Mouse (Mus musculus) cortical plate, adult 2 months (tissue): Measurements from ENCODE around the gene Mrpl34. TPM values are rescaled to one million over a fixed set of nuclear protein-coding genes. Genes with fewer than 3 reads are reported as not detected.

Source experiments
- H3K27ac ChIP-seq: fragments of 200-500 bp; 2 replicates; pipeline ENCODE4 v1.5.1; 2012; ENCODE audit warnings: low read length, control low read depth, inconsistent platforms; ENCODE audit not compliant: insufficient read depth
- H3K4me1 ChIP-seq: fragments of 200-500 bp; 2 replicates; pipeline ENCODE4 v1.6.1; 2011; ENCODE audit warnings: low read length; ENCODE audit not compliant: control insufficient read depth, insufficient read depth
- H3K4me3 ChIP-seq: fragments of 200-500 bp; 2 replicates; pipeline ENCODE4 v1.5.1; 2011; ENCODE audit warnings: mild to moderate bottlenecking, low read length, control low read depth; ENCODE audit not compliant: insufficient read depth
- CTCF ChIP-seq: fragments of 200-500 bp; IDR thresholded peaks from 2 replicates; pipeline ENCODE4 v1.5.1; 2011; ENCODE audit warnings: mild to moderate bottlenecking, control low read depth, low read length; ENCODE audit not compliant: insufficient read depth; ENCODE audit errors: extremely low read depth
- POLR2A ChIP-seq: fragments of 200-500 bp; IDR thresholded peaks from 2 replicates; pipeline ENCODE4 v1.6.1; 2011; ENCODE audit warnings: mild to moderate bottlenecking, low read length, control low read depth; ENCODE audit not compliant: insufficient read depth; ENCODE audit errors: extremely low read depth
- polyA plus RNA-seq: library from polyadenylated mRNA; depleted of rRNA; stranded (reverse); fragments of >200 nt; gene quantifications from 2 replicates; pipeline ENCODE4 v1.2.3, GENCODE M21; 2012

Gene Mrpl34
- polyA plus RNA-seq, 1 experiment, result 47.8 TPM

- no peak overlapping the region for H3K27ac ChIP-seq
- H3K4me3 ChIP-seq, result no peak overlapping the region
- no peak for TF ChIP-seq POLR2A
- TF ChIP-seq CTCF, result no peak
- H3K4me1 ChIP-seq, result peaks cover 2% of the 10 kb centered on the region; the same call in 1 of the 2 replicates
These were observed 7.9 kb upstream of the Mrpl34 start for GRCm38 (mm10) chr8:71456906-71457305.

- peaks cover 5% of the 10 kb centered on the region for H3K4me1 ChIP-seq
- TF ChIP-seq CTCF, result no peak
- TF ChIP-seq POLR2A, result no peak
- H3K27ac ChIP-seq, result no peak overlapping the region
- H3K4me3 ChIP-seq, result no peak overlapping the region
These were observed 7.0 kb upstream of the Mrpl34 start for GRCm38 (mm10) chr8:71457659-71458270.

GRCm38 (mm10) chr8:71460716-71461115 is 4.0 kb upstream of the Mrpl34 start:
- Histone ChIP-seq H3K4me3 (no peak overlapping the region), H3K27ac (no peak overlapping the region), H3K4me1 (peaks cover 7% of the 10 kb centered on the region)
- TF ChIP-seq CTCF (no peak), POLR2A (no peak)

GRCm38 (mm10) chr8:71461152-71461840 is 3.5 kb upstream of the Mrpl34 start:
- TF ChIP-seq POLR2A (no peak), CTCF (no peak)
- Histone ChIP-seq H3K4me3 (no peak overlapping the region; the same call in 1 of the 2 replicates), H3K27ac (no peak overlapping the region), H3K4me1 (peaks cover 7% of the 10 kb centered on the region)

GRCm38 (mm10) chr8:71462191-71462590 is 2.6 kb upstream of the Mrpl34 start:
- Histone ChIP-seq H3K4me1 (peaks cover 7% of the 10 kb centered on the region), H3K4me3 (peak overlapping the region; percentile 62), H3K27ac (no peak overlapping the region)
- TF ChIP-seq POLR2A (no peak), CTCF (no peak)

GRCm38 (mm10) chr8:71462786-71463185 is 2.0 kb upstream of the Mrpl34 start:
- Histone ChIP-seq H3K4me3 (peak overlapping the region; percentile 62), H3K27ac (peak overlapping the region; percentile 73), H3K4me1 (peaks cover 7% of the 10 kb centered on the region)
- TF ChIP-seq CTCF, result no peak
- TF ChIP-seq POLR2A, result peak; percentile 46; the same call in 1 of the 2 replicates

- Histone ChIP-seq H3K4me1 (peaks cover 7% of the 10 kb centered on the region), H3K27ac (peak within 1 kb of the TSS; percentile 73), H3K4me3 (peak within 1 kb of the TSS; percentile 62)
- no peak for TF ChIP-seq CTCF
- peak; percentile 74 for TF ChIP-seq POLR2A
These were observed 1.3 kb upstream of the Mrpl34 start, which contains the start of gene Abhd8 for GRCm38 (mm10) chr8:71463188-71464033. Gene Abhd8, minus strand, starts transcription at chr8:71463655.

- Histone ChIP-seq H3K27ac (no peak overlapping the region), H3K4me1 (peaks cover 9% of the 10 kb centered on the region), H3K4me3 (no peak overlapping the region; the same call in 1 of the 2 replicates)
- TF ChIP-seq POLR2A (no peak), CTCF (no peak)
These were observed 974 bp downstream of the Mrpl34 start for GRCm38 (mm10) chr8:71465733-71466132.

- no peak overlapping the region for H3K27ac ChIP-seq
- H3K4me1 ChIP-seq, result peaks cover 7% of the 10 kb centered on the region
- no peak for TF ChIP-seq CTCF
- no peak for TF ChIP-seq POLR2A
- H3K4me3 ChIP-seq, result no peak overlapping the region
These were observed 1.4 kb downstream of the Mrpl34 start for GRCm38 (mm10) chr8:71466198-71466597.
